Mouse (Mus musculus): ENCODE measurements around the gene Tpcn2.

Gene Tpcn2

GRCm38 (mm10) chr7:145299562-145300320 lies 15.9 kb upstream of the Tpcn2 start:
- no peak for DNase-seq (ENCODE audit: low read depth, low spot score)

- DNase-seq (ENCODE audit: low read depth, low spot score), result no peak
Measured at GRCm38 (mm10) chr7:145298666-145299490, 15.1 kb upstream of the Tpcn2 start.

- DNase-seq (ENCODE audit: low read depth, low spot score), result no peak
Measured at GRCm38 (mm10) chr7:145293859-145294258, 10.0 kb upstream of the Tpcn2 start.

- no peak for DNase-seq (ENCODE audit: low read depth, low spot score)
Measured at GRCm38 (mm10) chr7:145292726-145293125, 8.9 kb upstream of the Tpcn2 start.

DNA sequence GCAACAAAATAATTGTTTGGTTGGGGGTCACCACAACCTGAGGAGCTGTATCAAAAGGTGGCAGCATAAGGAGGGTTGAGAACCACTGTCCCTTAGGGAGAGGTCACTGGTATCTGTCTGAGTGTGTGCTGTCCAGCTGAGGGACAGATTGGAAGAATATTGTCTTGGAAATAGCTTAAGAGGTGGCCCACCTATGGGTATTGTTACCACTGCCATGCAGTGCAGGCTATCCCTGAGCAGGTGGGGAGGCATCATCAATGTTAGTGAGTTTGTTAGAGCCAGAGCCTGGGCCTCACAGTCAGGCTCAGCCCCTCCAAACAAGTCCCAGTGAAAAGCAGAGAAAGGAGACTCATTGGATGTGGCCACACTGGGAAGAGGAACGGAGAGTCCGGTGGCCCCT lies 8.0 kb upstream of the Tpcn2 start:
- DNase-seq (ENCODE audit: low read depth, low spot score), result no peak

- no peak for DNase-seq (ENCODE audit: low read depth, low spot score)
Measured at GRCm38 (mm10) chr7:145289302-145289701, 5.5 kb upstream of the Tpcn2 start.

- no peak for DNase-seq (ENCODE audit: low read depth, low spot score)
Measured at GRCm38 (mm10) chr7:145287410-145287809, 3.6 kb upstream of the Tpcn2 start.

- DNase-seq (ENCODE audit: low read depth, low spot score), result no peak
Measured at GRCm38 (mm10) chr7:145285476-145285875, 1.7 kb upstream of the Tpcn2 start.

- no peak for DNase-seq (ENCODE audit: low read depth, low spot score)
Measured at GRCm38 (mm10) chr7:145284293-145284692, 482 bp upstream of the Tpcn2 start.

- no peak for DNase-seq (ENCODE audit: low read depth, low spot score)
Measured at GRCm38 (mm10) chr7:145283041-145283440, 770 bp downstream of the Tpcn2 start.

GRCm38 (mm10) chr7:145281396-145281795 lies 2.4 kb downstream of the Tpcn2 start:
- DNase-seq (ENCODE audit: low read depth, low spot score), result no peak

GRCm38 (mm10) chr7:145275488-145275887 lies 8.3 kb downstream of the Tpcn2 start:
- no peak for DNase-seq (ENCODE audit: low read depth, low spot score)

DNA sequence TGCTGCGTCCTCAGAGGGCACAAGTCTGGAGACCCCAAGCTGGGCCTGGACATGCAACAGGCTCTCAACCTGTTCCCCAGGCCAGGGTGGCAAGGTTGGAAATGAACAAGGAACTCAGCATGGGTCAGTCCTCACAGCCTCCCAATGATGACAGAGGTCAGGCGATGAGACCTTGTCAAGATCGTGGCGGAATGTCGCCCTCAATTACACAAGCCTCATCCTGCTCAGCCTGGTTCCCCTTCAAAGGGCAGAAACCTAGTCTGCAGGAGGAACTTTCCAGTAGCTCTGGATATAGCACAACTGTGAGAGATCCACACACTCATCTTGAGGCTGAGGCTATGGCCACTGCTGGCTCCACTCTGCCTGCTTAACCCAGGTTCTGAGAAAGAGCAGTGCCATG lies 12.9 kb downstream of the Tpcn2 start:
- DNase-seq (ENCODE audit: low read depth, low spot score), result no peak

DNA sequence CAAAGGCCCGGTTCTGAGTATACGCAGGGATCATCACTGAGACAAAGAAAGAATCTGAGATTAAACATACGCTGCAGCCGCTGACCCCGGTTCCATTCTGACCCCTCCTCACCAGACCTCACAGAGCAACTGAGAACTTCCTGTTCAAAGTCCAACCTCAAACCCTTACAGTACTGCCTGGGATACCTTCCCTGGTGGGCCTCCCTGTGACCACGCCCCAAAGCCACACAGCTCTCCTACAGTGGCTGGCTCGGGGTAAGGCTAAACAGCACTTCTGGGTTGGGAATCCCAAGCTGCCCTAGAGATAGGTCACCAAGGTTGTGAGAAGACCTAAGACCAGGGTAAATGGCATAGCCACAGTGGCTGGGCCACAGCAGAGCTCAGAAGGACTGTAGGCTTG lies 14.9 kb downstream of the Tpcn2 start:
- no peak for DNase-seq (ENCODE audit: low read depth, low spot score)

DNA sequence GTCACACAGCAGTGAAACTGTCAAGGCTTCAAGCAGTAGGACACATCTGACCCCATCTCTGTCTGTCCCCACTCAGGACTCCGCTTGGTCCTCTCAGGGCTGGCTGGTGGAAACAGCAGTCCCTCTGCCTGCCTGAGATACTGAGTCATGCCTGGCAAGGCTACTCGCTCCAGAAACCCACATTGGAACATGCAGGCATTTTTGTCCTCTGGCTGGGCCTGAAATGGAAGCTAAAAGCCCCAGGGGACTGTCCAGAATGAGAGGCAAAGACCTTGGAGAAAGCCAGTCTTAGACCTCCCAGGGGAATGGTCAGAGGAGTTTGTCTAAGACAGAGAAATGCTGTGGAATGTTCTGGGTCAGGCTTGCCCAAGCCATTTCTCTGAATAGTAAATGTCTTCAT lies 17.8 kb downstream of the Tpcn2 start:
- no peak for DNase-seq (ENCODE audit: low read depth, low spot score)

GRCm38 (mm10) chr7:145264202-145264601 lies 19.6 kb downstream of the Tpcn2 start:
- no peak for DNase-seq (ENCODE audit: low read depth, low spot score)

- no peak for DNase-seq (ENCODE audit: low read depth, low spot score)
Measured at GRCm38 (mm10) chr7:145256092-145256491, 27.7 kb downstream of the Tpcn2 start.

DNA sequence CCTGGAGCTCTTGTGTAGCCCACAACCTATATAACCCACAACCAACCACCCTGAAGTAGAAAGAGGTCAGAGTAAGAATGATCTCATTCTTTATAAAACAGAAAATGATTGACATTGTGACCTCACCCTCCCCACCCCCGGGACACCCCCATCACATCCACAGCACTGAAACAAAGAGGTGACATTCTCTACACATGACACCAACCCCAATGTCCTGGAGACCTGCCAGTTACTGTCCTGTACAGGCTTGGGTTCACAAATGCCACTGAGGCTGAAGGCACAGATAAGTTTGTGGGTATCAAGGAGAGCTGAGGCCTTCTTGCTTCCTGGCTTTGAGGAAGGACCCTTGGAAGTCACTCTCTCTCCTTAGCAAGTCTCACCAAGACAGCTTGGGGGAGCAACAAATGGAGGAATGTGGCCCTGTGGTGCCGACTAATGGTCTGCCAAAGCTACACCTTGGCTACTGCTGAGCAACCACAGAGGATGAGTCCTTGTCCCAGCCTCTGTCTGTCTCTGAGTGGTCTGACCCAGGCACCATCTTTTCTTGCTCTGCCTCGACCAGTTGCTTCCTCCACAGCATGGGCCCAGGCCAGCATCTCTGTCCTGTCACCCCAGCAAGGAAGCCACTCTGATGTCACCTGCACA lies 29.7 kb downstream of the Tpcn2 start:
- no peak for DNase-seq (ENCODE audit: low read depth, low spot score)

DNA sequence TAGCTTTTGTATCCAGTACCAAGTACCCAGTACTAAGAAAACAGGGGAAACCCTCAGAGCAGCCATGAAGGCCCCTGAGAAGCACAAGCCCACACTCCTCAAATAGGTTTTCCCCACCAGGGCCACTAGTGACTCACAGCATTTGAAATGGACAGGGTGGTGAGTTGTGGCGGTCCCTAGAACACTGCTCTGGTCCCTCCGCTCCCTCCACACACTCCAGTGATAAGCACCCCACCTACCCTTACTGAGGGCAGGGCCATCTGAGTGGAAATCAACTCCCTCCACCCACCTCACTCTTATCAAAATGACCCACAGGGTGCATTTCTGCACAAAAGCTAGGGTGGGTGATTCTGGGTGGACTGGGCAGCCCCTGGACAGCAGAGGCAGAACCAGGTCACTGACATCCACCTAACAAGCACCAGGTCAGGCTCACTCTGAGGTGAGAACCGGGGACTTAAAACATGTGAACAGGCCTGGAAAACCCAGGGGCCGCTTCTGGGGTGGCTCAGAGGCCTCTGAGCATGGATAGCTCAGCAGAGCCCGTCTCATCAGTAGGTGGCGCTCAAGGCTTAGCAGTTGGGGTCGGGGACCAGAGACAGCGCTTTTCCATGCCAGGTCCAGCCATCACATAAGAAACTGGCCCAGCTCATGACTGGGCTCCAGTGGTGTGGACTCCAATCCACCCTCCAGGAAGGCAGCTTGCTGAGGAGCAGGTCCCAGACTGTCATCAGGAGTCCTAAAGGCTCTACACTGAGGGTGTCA lies 30.9 kb downstream of the Tpcn2 start:
- no peak for DNase-seq (ENCODE audit: low read depth, low spot score)

- DNase-seq (ENCODE audit: low read depth, low spot score), result no peak
Measured at GRCm38 (mm10) chr7:145250225-145250624, 33.6 kb downstream of the Tpcn2 start.

- no peak for DNase-seq (ENCODE audit: low read depth, low spot score)
Measured at GRCm38 (mm10) chr7:145248911-145249310, 34.9 kb downstream of the Tpcn2 start.

All from c-Kit-negative CD71-positive TER-119-positive erythroid progenitor cells, embryonic 14.5 days (primary cell).